Mouse (Mus musculus): ENCODE measurements around the gene Nbea.

The Nbea gene

GRCm38 (mm10) chr3:55819598-55819997 is 363.9 kb downstream of the Nbea start:
- no peak for DNase-seq

- no peak for DNase-seq
These were observed 365.4 kb downstream of the Nbea start for GRCm38 (mm10) chr3:55818082-55818481.

- DNase-seq: peak; percentile 24
These were observed 366.7 kb downstream of the Nbea start for GRCm38 (mm10) chr3:55816638-55817375.

GRCm38 (mm10) chr3:55816096-55816495 is 367.4 kb downstream of the Nbea start:
- no peak for DNase-seq

GRCm38 (mm10) chr3:55814993-55815625 is 368.4 kb downstream of the Nbea start:
- DNase-seq: no peak

- no peak for DNase-seq
These were observed 388.7 kb downstream of the Nbea start for GRCm38 (mm10) chr3:55794768-55795167.

GRCm38 (mm10) chr3:55793842-55794575 is 389.5 kb downstream of the Nbea start:
- DNase-seq: peak; percentile 71

GRCm38 (mm10) chr3:55792251-55792650 is 391.2 kb downstream of the Nbea start:
- peak; percentile 52 for DNase-seq

- no peak for DNase-seq
These were observed 392.9 kb downstream of the Nbea start for GRCm38 (mm10) chr3:55790609-55791008.

GRCm38 (mm10) chr3:55789856-55790255 is 393.6 kb downstream of the Nbea start:
- peak; percentile 28 for DNase-seq

GRCm38 (mm10) chr3:55788621-55789201 is 394.8 kb downstream of the Nbea start:
- DNase-seq: peak; percentile 36

GRCm38 (mm10) chr3:55788214-55788586 is 395.3 kb downstream of the Nbea start:
- no peak for DNase-seq

- peak; percentile 70 for DNase-seq
These were observed 395.9 kb downstream of the Nbea start for GRCm38 (mm10) chr3:55787487-55788213.

GRCm38 (mm10) chr3:55786835-55787486 is 396.5 kb downstream of the Nbea start:
- DNase-seq: peak; percentile 36

- DNase-seq: peak; percentile 35
These were observed 397.3 kb downstream of the Nbea start for GRCm38 (mm10) chr3:55785981-55786725.

- DNase-seq: no peak
These were observed 398.1 kb downstream of the Nbea start for GRCm38 (mm10) chr3:55785266-55785980.

- DNase-seq: no peak
These were observed 399.4 kb downstream of the Nbea start for GRCm38 (mm10) chr3:55784101-55784500.

- peak; percentile 74 for DNase-seq
These were observed 400.1 kb downstream of the Nbea start for GRCm38 (mm10) chr3:55783171-55784081.

- DNase-seq: no peak
These were observed 400.7 kb downstream of the Nbea start for GRCm38 (mm10) chr3:55782771-55783170.
